Mouse (Mus musculus) cerebellum, adult 9-10 months (tissue): ENCODE measurements around the gene Cmas.
A peak's percentile ranks its signal among the peaks of the same experiment; 100 is the strongest.

ENCODE experiments used
- DNase-seq: peaks from one replicate; pipeline ENCODE4 v3.0.0; 2022

The Cmas gene

GRCm38 (mm10) chr6:142795087-142795486, 38.6 kb downstream of the Cmas start:
- no peak for DNase-seq

- DNase-seq: no peak
Observed at GRCm38 (mm10) chr6:142795655-142796441, 39.4 kb downstream of the Cmas start.

GRCm38 (mm10) chr6:142797996-142798395, 41.5 kb downstream of the Cmas start:
- no peak for DNase-seq

GRCm38 (mm10) chr6:142798837-142799236, 42.4 kb downstream of the Cmas start:
- no peak for DNase-seq

- no peak for DNase-seq
Observed at GRCm38 (mm10) chr6:142799704-142800374, 43.4 kb downstream of the Cmas start.

GRCm38 (mm10) chr6:142801687-142802086, 45.2 kb downstream of the Cmas start:
- DNase-seq: no peak

GRCm38 (mm10) chr6:142802617-142803525, 46.4 kb downstream of the Cmas start:
- no peak for DNase-seq

- no peak for DNase-seq
Observed at GRCm38 (mm10) chr6:142804402-142804801, 47.9 kb downstream of the Cmas start, which contains the start of gene Sult6b2. TSS of gene Sult6b2 (minus strand) at chr6:142804502.

GRCm38 (mm10) chr6:142806326-142806725, 49.8 kb downstream of the Cmas start:
- DNase-seq: no peak

GRCm38 (mm10) chr6:142809373-142810098, 53.0 kb downstream of the Cmas start:
- no peak for DNase-seq

- DNase-seq: no peak
Observed at GRCm38 (mm10) chr6:142810239-142810638, 53.8 kb downstream of the Cmas start.

GRCm38 (mm10) chr6:142812969-142813368, 56.5 kb downstream of the Cmas start:
- no peak for DNase-seq

GRCm38 (mm10) chr6:142814011-142814410, 57.5 kb downstream of the Cmas start:
- peak; percentile 11 for DNase-seq

GRCm38 (mm10) chr6:142814495-142814921, 58.0 kb downstream of the Cmas start:
- peak; percentile 91 for DNase-seq

- DNase-seq: no peak
Observed at GRCm38 (mm10) chr6:142815513-142815912, 59.0 kb downstream of the Cmas start.

GRCm38 (mm10) chr6:142818306-142818705, 61.8 kb downstream of the Cmas start:
- DNase-seq: no peak

- no peak for DNase-seq
Observed at GRCm38 (mm10) chr6:142823008-142823787, 66.7 kb downstream of the Cmas start.
